Mouse (Mus musculus) left cerebral cortex, adult 9 months (tissue): ENCODE data around the gene Gm17387.

Source experiments
- DNase-seq, 2 experiments: peaks; one replicate each; pipeline ENCODE4 v3.0.0; 2022; ENCODE audit warnings: low spot score in 2 of 2

Gene Gm17387

DNA sequence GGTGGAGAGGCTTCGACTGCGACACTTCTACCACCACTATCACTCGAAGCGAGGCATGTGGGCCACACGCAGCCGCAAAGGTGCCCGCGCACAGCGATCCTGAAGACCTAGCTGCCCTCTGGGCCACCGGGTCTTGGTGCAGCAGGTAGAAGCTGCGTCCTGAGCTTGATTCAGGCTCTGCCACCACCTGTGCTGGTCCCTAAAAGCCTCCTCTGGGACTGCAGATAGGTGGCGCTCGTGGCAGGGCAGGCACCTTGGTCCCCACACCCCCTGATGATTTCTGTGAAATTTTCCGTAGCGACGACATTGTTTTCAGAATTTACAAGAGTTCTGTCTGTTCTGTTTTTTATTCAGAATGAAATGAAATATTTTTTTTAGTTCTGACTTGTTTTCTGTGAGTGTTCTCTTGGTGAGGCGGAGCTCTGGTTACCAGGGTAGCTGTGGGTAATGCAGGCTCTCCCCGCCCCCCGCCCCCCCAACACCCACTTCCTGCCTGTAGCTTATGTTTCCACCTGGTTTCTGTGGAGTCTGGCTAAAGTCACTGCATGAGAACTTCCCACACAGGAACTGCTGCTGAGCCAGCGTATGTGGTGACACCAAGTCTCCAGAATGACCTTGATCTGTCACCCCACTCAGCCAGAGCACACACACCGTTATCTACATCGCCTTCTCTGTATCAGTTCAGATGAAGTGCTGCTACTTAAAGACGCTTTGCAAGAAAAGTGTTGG lies 43.2 kb downstream of the Gm17387 start:
- peak in 1 of 2 experiments; percentile 24 for DNase-seq

- peak in 1 of 2 experiments; percentile 26 for DNase-seq
Measured at GRCm38 (mm10) chr7:141073782-141074181, 44.9 kb downstream of the Gm17387 start.

DNA sequence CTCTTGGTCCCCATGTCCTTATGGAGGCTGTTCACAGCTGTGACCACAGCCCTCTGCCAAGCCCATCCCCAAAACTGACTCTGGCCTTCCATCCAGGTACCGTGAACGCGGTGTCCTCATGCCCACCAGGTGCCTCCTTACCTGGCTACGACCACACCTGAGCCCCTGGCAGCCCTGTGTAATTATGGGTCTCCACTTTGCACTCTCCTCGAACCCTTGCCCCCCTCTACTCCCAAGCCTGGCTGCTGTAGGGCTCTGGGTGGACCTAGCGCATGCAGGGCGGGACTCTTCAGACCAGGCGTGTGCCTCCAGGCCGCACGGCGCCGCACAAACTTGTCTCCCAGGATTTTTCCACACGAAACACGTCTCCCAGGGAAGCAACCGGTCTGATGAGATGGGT lies 48.9 kb downstream of the Gm17387 start, which contains the start of gene Pkp3:
Gene Pkp3, plus strand, starts transcription at position 378 of the 400 bp plus-strand sequence.
- no peak for DNase-seq

DNA sequence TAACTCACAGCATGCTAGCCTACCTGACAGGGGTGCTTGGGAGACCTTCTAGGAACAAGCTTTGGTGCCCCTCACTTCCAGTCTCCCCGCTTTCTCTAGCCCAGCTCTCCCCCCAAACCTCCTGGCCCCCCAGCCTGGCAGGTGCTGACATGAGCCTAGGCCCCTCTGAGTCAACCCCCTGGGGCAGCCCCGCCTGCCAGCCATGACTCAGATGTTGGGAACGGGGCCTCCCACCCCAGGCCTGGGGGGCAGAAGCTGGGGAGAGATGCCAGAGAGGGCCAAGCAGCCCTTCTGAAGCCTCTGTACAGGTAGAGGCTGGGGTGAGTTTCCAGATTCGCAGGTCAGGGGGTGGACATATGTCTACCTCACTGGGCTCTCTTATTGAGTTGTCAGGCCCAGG lies 49.9 kb downstream of the Gm17387 start:
- no peak for DNase-seq
